Mouse (Mus musculus) left cerebral cortex, postnatal 25 days (tissue): ENCODE data around the gene Apba3. TPM values are rescaled to one million over a fixed set of nuclear protein-coding genes. Genes with fewer than 3 reads are reported as not detected.

Experiments
- DNase-seq, 2 experiments: peaks; one replicate each; pipeline ENCODE4 v3.0.0; 2022; ENCODE audit warnings: low spot score in 2 of 2, mixed read lengths in 1 of 2
- intact Hi-C: fragments of 180-260 bp; cut with DNase I; formaldehyde crosslinking; loops from one replicate; pipeline ENCODE4 v1.15.1; 2025
- total RNA-seq, 2 experiments: library from RNA; stranded (reverse); gene quantifications; 2 replicates each; pipeline ENCODE4 v1.2.3; 2021

Apba3 gene
- total RNA-seq, 2 experiments from 2014 or later: 38.6 to 40.0 TPM

- peak; percentile 72 to 91 for DNase-seq
- intact Hi-C loops: no loop called here
Observed at GRCm38 (mm10) chr10:81302781-81303218, 36.0 kb downstream of the Apba3 start.

- no peak for DNase-seq
- intact Hi-C loops: no loop called here
Observed at GRCm38 (mm10) chr10:81303258-81303657, 36.5 kb downstream of the Apba3 start.

- DNase-seq: no peak
Observed at GRCm38 (mm10) chr10:81303761-81304160, 37.0 kb downstream of the Apba3 start.

GRCm38 (mm10) chr10:81304597-81305238, 38.0 kb downstream of the Apba3 start:
- intact Hi-C loops: no loop called here
- peak in 1 of 2 experiments; percentile 55 for DNase-seq

More at GRCm38 (mm10) chr10:81303761-81304160, 37.0 kb downstream of the Apba3 start:
- intact Hi-C loops: no loop called here

- intact Hi-C loops: no loop called here
- DNase-seq: no peak
Observed at GRCm38 (mm10) chr10:81305663-81306062, 38.9 kb downstream of the Apba3 start.

- no peak for DNase-seq
- intact Hi-C loops: no loop called here
Observed at GRCm38 (mm10) chr10:81306173-81306668, 39.5 kb downstream of the Apba3 start.

- intact Hi-C loops: loop anchor here (1.0 kb wide), 1 partner anchor 14 kb away; no protein-coding TSS in a partner anchor
- DNase-seq: peak in 1 of 2 experiments; percentile 87
Observed at GRCm38 (mm10) chr10:81306837-81307682, 40.3 kb downstream of the Apba3 start.

- no peak for DNase-seq
- intact Hi-C loops: no loop called here
Observed at GRCm38 (mm10) chr10:81309571-81309970, 42.8 kb downstream of the Apba3 start.

- intact Hi-C loops: no loop called here
- no peak for DNase-seq
Observed at GRCm38 (mm10) chr10:81313581-81313980, 46.8 kb downstream of the Apba3 start.

GRCm38 (mm10) chr10:81314201-81314600, 47.4 kb downstream of the Apba3 start:
- intact Hi-C loops: no loop called here

GRCm38 (mm10) chr10:81315587-81315986, 48.8 kb downstream of the Apba3 start:
- no peak for DNase-seq
- intact Hi-C loops: no loop called here

More at GRCm38 (mm10) chr10:81314201-81314600, 47.4 kb downstream of the Apba3 start:
- DNase-seq: no peak

- intact Hi-C loops: loop anchor here (2.0 kb wide), 1 partner anchor 24 kb away; the partner anchor contains the start of gene Pip5k1c
- peak in 1 of 2 experiments; percentile 30 for DNase-seq
Observed at GRCm38 (mm10) chr10:81316338-81317060, 49.7 kb downstream of the Apba3 start.

- DNase-seq: no peak
- intact Hi-C loops: loop anchor here (2.0 kb wide), 1 partner anchor 24 kb away; the partner anchor contains the start of gene Pip5k1c
Observed at GRCm38 (mm10) chr10:81317273-81317672, 50.5 kb downstream of the Apba3 start.

GRCm38 (mm10) chr10:81318589-81319329, 52.0 kb downstream of the Apba3 start:
- DNase-seq: no peak
- intact Hi-C loops: no loop called here

- intact Hi-C loops: no loop called here
- DNase-seq: no peak
Observed at GRCm38 (mm10) chr10:81319330-81319699, 52.6 kb downstream of the Apba3 start.

GRCm38 (mm10) chr10:81319741-81320549, 53.2 kb downstream of the Apba3 start:
- intact Hi-C loops: no loop called here
- no peak for DNase-seq

- intact Hi-C loops: no loop called here
- peak; percentile 98 to 100 for DNase-seq
Observed at GRCm38 (mm10) chr10:81320550-81321347, 54.0 kb downstream of the Apba3 start, which contains the start of gene Cactin. TSS of gene Cactin (plus strand) at chr10:81321103.
